8 mouse cellular contexts compared by ENCODE assay signal in the genomic region with DNA sequence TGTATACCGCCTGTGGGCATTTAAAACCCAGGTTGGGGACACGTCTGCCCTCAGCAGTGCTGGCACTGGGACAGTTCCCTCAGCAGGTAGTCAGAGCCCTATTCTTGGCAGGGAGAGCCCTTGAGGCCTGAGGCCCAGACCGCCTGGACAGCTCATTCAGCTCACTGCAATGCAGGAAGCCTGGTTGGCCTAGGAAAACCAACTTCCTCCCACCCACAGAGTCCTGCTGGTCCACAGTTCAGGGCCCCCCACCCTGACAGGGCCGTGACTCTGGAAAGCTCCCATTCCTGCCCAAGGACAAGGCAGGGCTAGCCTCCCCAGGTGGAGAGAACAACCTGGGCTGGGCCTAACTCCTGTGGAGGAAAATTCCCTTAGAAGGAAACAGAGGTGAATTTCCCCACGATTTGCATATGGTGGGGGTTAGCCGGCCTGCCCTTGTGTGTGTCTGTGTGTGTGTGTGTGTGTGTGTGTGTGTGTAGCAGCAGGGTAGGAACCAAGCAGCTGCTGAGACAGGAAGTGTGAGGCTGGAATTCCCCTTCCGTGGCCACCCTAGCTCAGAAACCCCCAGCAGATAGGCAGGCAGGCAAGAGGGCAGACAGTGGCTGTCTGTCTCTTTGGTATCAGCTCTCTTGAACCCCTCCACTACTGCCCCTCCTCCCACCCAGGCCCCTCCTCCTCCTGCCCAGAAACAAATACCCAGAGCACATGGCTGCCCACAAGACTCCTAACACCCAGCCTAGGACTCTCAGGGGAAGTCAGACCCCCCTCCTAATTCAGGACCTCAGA. TPM values are rescaled to one million over a fixed set of nuclear protein-coding genes. Genes with fewer than 3 reads are reported as not detected.
DNase-seq lines count a peak whose midpoint lies in the region; ATAC-seq and TF ChIP-seq lines count a peak whose summit lies in the region.

No protein-coding gene starts in this region.

- 44% methylated on average over 7 of the region's 7 CpGs for WGBS in midbrain, embryonic 11.5 days
- WGBS in midbrain, embryonic 13.5 days, result 55% methylated on average over 7 of the region's 7 CpGs
- WGBS in heart, embryonic 15.5 days, result 32% methylated on average over 7 of the region's 7 CpGs
- WGBS in liver, embryonic 16.5 days (ENCODE audit: insufficient replicate concordance), result 25% methylated on average over 7 of the region's 7 CpGs
- 39% methylated on average over 7 of the region's 7 CpGs for WGBS in stomach, postnatal 0 days

- H3K9me3 ChIP-seq in midbrain, embryonic 11.5 days (ENCODE audit: control insufficient read depth, low read length), result no peaks in the 10 kb centered on the region
- H3K9me3 ChIP-seq in midbrain, embryonic 13.5 days, result no peaks in the 10 kb centered on the region
- no peaks in the 10 kb centered on the region for H3K9me3 ChIP-seq in heart, embryonic 15.5 days (replicated peaks)
- H3K9me3 ChIP-seq in liver, embryonic 16.5 days (replicated peaks; ENCODE audit: control insufficient read depth, low read length), result no peaks in the 10 kb centered on the region
- H3K9me3 ChIP-seq in stomach, postnatal 0 days (ENCODE audit: control insufficient read depth, low read length), result no peaks in the 10 kb centered on the region

- no peak for TF ChIP-seq EP300 in stomach, postnatal 0 days (optimal IDR thresholded peaks at IDR 0.05)

- H3K36me3 ChIP-seq in midbrain, embryonic 11.5 days (ENCODE audit: control insufficient read depth, insufficient read depth, low read length), result no peaks in the 10 kb centered on the region
- H3K36me3 ChIP-seq in midbrain, embryonic 13.5 days, result no peaks in the 10 kb centered on the region
- 0 out of 2 replicates have a peak, but pooled peaks cover 8% of the 10 kb centered on the region for H3K36me3 ChIP-seq in heart, embryonic 15.5 days
- H3K36me3 ChIP-seq in liver, embryonic 16.5 days (ENCODE audit: control insufficient read depth, insufficient read depth), result no peaks in the 10 kb centered on the region; the same call in 1 of the 2 replicates
- H3K36me3 ChIP-seq in stomach, postnatal 0 days (ENCODE audit: control insufficient read depth, insufficient read depth, low read length), result peaks cover 8% of the 10 kb centered on the region; the same call in 1 of the 2 replicates

- peak; percentile 69 for DNase-seq in midbrain, embryonic 11.5 days (ENCODE audit: low spot score, missing footprints)
- DNase-seq in stomach, postnatal 0 days (ENCODE audit: low spot score), result peak; percentile 79
- DNase-seq in cerebellum, adult 9-10 months, result no peak
- DNase-seq in cerebellum, adult 18-20 months, result no peak

- no peak for TF ChIP-seq CTCF in stomach, postnatal 0 days (IDR thresholded peaks at IDR 0.05; ENCODE audit: low read depth)

- peaks cover 9% of the 10 kb centered on the region for H3K4me1 ChIP-seq in midbrain, embryonic 11.5 days (ENCODE audit: control insufficient read depth, insufficient read depth, low read length)
- peaks cover 22% of the 10 kb centered on the region for H3K4me1 ChIP-seq in midbrain, embryonic 13.5 days (replicated peaks)
- H3K4me1 ChIP-seq in heart, embryonic 15.5 days (replicated peaks), result peaks cover 41% of the 10 kb centered on the region
- H3K4me1 ChIP-seq in liver, embryonic 16.5 days (ENCODE audit: control insufficient read depth, low read depth, low read length), result peaks cover 33% of the 10 kb centered on the region
- H3K4me1 ChIP-seq in stomach, postnatal 0 days (replicated peaks; ENCODE audit: control insufficient read depth, insufficient read depth), result peaks cover 8% of the 10 kb centered on the region

- no peak overlapping the region for H3K9ac ChIP-seq in midbrain, embryonic 11.5 days (ENCODE audit: low read length)
- H3K9ac ChIP-seq in midbrain, embryonic 13.5 days (replicated peaks), result no peak overlapping the region
- H3K9ac ChIP-seq in heart, embryonic 15.5 days, result no peak overlapping the region
- H3K9ac ChIP-seq in liver, embryonic 16.5 days (ENCODE audit: low read depth, low read length), result no peak overlapping the region
- H3K9ac ChIP-seq in stomach, postnatal 0 days (ENCODE audit: low read length), result peak overlapping the region; percentile 47

- ATAC-seq in midbrain, embryonic 11.5 days (ENCODE audit: low FRiP score), result no peak
- ATAC-seq in midbrain, embryonic 13.5 days, result no peak
- ATAC-seq in heart, embryonic 15.5 days (replicated peaks; ENCODE audit: insufficient number of reproducible peaks, insufficient read depth, low FRiP score, low read depth), result no peak
- no peak for ATAC-seq in liver, embryonic 16.5 days (ENCODE audit: low read depth)
- peak; percentile 22 for ATAC-seq in stomach, postnatal 0 days (ENCODE audit: low FRiP score, low TSS enrichment)
- ATAC-seq in erythroid progenitor cell, adult 5-6 weeks (replicated peaks; ENCODE audit: low FRiP score, poor library complexity, severe bottlenecking), result no peak

- H3K27ac ChIP-seq in midbrain, embryonic 11.5 days (ENCODE audit: low read depth, low read length), result no peak overlapping the region
- no peak overlapping the region for H3K27ac ChIP-seq in midbrain, embryonic 13.5 days
- H3K27ac ChIP-seq in heart, embryonic 15.5 days, result peak overlapping the region; percentile 22; the same call in 1 of the 2 replicates
- H3K27ac ChIP-seq in liver, embryonic 16.5 days (ENCODE audit: low read length), result 0 out of 2 replicates have a peak overlapping the region, but pooled peaks have one; percentile 53
- H3K27ac ChIP-seq in stomach, postnatal 0 days (replicated peaks), result peak overlapping the region; percentile 94

- peaks cover 8% of the 10 kb centered on the region; the same call in 1 of the 2 replicates for H3K27me3 ChIP-seq in midbrain, embryonic 11.5 days (ENCODE audit: control insufficient read depth, insufficient read depth, low read length)
- H3K27me3 ChIP-seq in midbrain, embryonic 13.5 days, result peaks cover 37% of the 10 kb centered on the region
- H3K27me3 ChIP-seq in heart, embryonic 15.5 days, result no peaks in the 10 kb centered on the region
- H3K27me3 ChIP-seq in liver, embryonic 16.5 days (ENCODE audit: control insufficient read depth, insufficient read depth, low read depth, low read length), result no peaks in the 10 kb centered on the region
- no peaks in the 10 kb centered on the region for H3K27me3 ChIP-seq in stomach, postnatal 0 days (ENCODE audit: control insufficient read depth, insufficient read depth, low read length)

- no peak overlapping the region for H3K4me3 ChIP-seq in midbrain, embryonic 11.5 days (ENCODE audit: low read depth, low read length)
- no peak overlapping the region for H3K4me3 ChIP-seq in midbrain, embryonic 13.5 days (replicated peaks)
- H3K4me3 ChIP-seq in heart, embryonic 15.5 days, result no peak overlapping the region
- no peak overlapping the region for H3K4me3 ChIP-seq in liver, embryonic 16.5 days (ENCODE audit: low read depth, low read length)
- H3K4me3 ChIP-seq in stomach, postnatal 0 days (ENCODE audit: low read depth, low read length), result no peak overlapping the region; the same call in 1 of the 2 replicates

- no peak overlapping the region for H3K4me2 ChIP-seq in midbrain, embryonic 11.5 days
- no peak overlapping the region for H3K4me2 ChIP-seq in midbrain, embryonic 13.5 days (replicated peaks)
- H3K4me2 ChIP-seq in heart, embryonic 15.5 days, result peak overlapping the region; percentile 18; the same call in 1 of the 2 replicates
- H3K4me2 ChIP-seq in liver, embryonic 16.5 days (ENCODE audit: low read depth, low read length), result no peak overlapping the region
- peak overlapping the region; percentile 46 for H3K4me2 ChIP-seq in stomach, postnatal 0 days (replicated peaks; ENCODE audit: low read depth)

RNA-seq across cellular contexts. Expression of a gene that starts 3.0 kb away (rescaled TPM):
- polyA plus RNA-seq in midbrain, embryonic 11.5 days (2014; fragmentation: Nextera tagmentation; extraction: Ambion mirVana), result 0.22 and 0.37 TPM in 2 replicates
- 0.06 and 0.31 TPM in 2 replicates for polyA plus RNA-seq in midbrain, embryonic 13.5 days (2015; fragmentation: Nextera tagmentation; extraction: Ambion mirVana)
- 0.59 and 0.96 TPM in 2 replicates for polyA plus RNA-seq in heart, embryonic 15.5 days (2015; fragmentation: Nextera tagmentation; extraction: Ambion mirVana)
- 0.52 and 0.65 TPM in 2 replicates for polyA plus RNA-seq in liver, embryonic 16.5 days (2015; fragmentation: Nextera tagmentation; extraction: Ambion mirVana)
- 2.7 TPM in 2 replicates for polyA plus RNA-seq in stomach, postnatal 0 days (2015; fragmentation: Nextera tagmentation; extraction: Ambion mirVana)
- total RNA-seq in erythroid progenitor cell, adult 5-6 weeks (2015; ENCODE audit: low replicate concordance), result 0.42 and 2.5 TPM in 2 replicates
- 0.45 TPM in 1 of 2 replicates, not detected in the other for total RNA-seq in erythroid progenitor cell, adult 5-6 weeks (2017; ENCODE audit: low replicate concordance)

RNA-seq across cellular contexts. Expression of a gene that starts 39.7 kb away (rescaled TPM):
- 126 and 128 TPM in 2 replicates for polyA plus RNA-seq in midbrain, embryonic 11.5 days (2014; fragmentation: Nextera tagmentation; extraction: Ambion mirVana)
- 171 and 181 TPM in 2 replicates for polyA plus RNA-seq in midbrain, embryonic 13.5 days (2015; fragmentation: Nextera tagmentation; extraction: Ambion mirVana)
- polyA plus RNA-seq in heart, embryonic 15.5 days (2015; fragmentation: Nextera tagmentation; extraction: Ambion mirVana), result 36.7 and 38.0 TPM in 2 replicates
- polyA plus RNA-seq in liver, embryonic 16.5 days (2015; fragmentation: Nextera tagmentation; extraction: Ambion mirVana), result 15.9 and 17.8 TPM in 2 replicates
- polyA plus RNA-seq in stomach, postnatal 0 days (2015; fragmentation: Nextera tagmentation; extraction: Ambion mirVana), result 28.3 and 28.4 TPM in 2 replicates
- 27.0 and 66.7 TPM in 2 replicates for total RNA-seq in erythroid progenitor cell, adult 5-6 weeks (2015; ENCODE audit: low replicate concordance)
- total RNA-seq in erythroid progenitor cell, adult 5-6 weeks (2017; ENCODE audit: low replicate concordance), result 25.7 and 37.1 TPM in 2 replicates

RNA-seq across cellular contexts. Expression of a gene that starts 58.1 kb away (rescaled TPM):
- 38.0 and 41.0 TPM in 2 replicates for polyA plus RNA-seq in midbrain, embryonic 11.5 days (2014; fragmentation: Nextera tagmentation; extraction: Ambion mirVana)
- polyA plus RNA-seq in midbrain, embryonic 13.5 days (2015; fragmentation: Nextera tagmentation; extraction: Ambion mirVana), result 25.1 and 28.5 TPM in 2 replicates
- 16.1 and 20.1 TPM in 2 replicates for polyA plus RNA-seq in heart, embryonic 15.5 days (2015; fragmentation: Nextera tagmentation; extraction: Ambion mirVana)
- 10.8 and 11.6 TPM in 2 replicates for polyA plus RNA-seq in liver, embryonic 16.5 days (2015; fragmentation: Nextera tagmentation; extraction: Ambion mirVana)
- polyA plus RNA-seq in stomach, postnatal 0 days (2015; fragmentation: Nextera tagmentation; extraction: Ambion mirVana), result 13.0 and 13.6 TPM in 2 replicates
- total RNA-seq in erythroid progenitor cell, adult 5-6 weeks (2015; ENCODE audit: low replicate concordance), result 14.8 and 36.5 TPM in 2 replicates
- total RNA-seq in erythroid progenitor cell, adult 5-6 weeks (2017; ENCODE audit: low replicate concordance), result 19.6 and 21.6 TPM in 2 replicates

RNA-seq across cellular contexts. Expression of a gene that starts 59.1 kb away (rescaled TPM):
- polyA plus RNA-seq in midbrain, embryonic 11.5 days (2014; fragmentation: Nextera tagmentation; extraction: Ambion mirVana), result 0.23 and 0.42 TPM in 2 replicates
- 0.45 and 0.89 TPM in 2 replicates for polyA plus RNA-seq in midbrain, embryonic 13.5 days (2015; fragmentation: Nextera tagmentation; extraction: Ambion mirVana)
- polyA plus RNA-seq in heart, embryonic 15.5 days (2015; fragmentation: Nextera tagmentation; extraction: Ambion mirVana), result 0.16 and 0.39 TPM in 2 replicates
- not detected in 2 replicates for polyA plus RNA-seq in liver, embryonic 16.5 days (2015; fragmentation: Nextera tagmentation; extraction: Ambion mirVana)
- 0.05 and 0.06 TPM in 2 replicates for polyA plus RNA-seq in stomach, postnatal 0 days (2015; fragmentation: Nextera tagmentation; extraction: Ambion mirVana)
- total RNA-seq in erythroid progenitor cell, adult 5-6 weeks (2015; ENCODE audit: low replicate concordance), result not detected in 2 replicates
- total RNA-seq in erythroid progenitor cell, adult 5-6 weeks (2017; ENCODE audit: low replicate concordance), result not detected in 2 replicates

Comparison
In these comparisons a context has a peak if more than half of its experiments do, and no peak if none do; other contexts are left out.
1. DNase-seq: peak in midbrain, embryonic 11.5 days (single experiment) and stomach, postnatal 0 days (single experiment); none in cerebellum, adult 9-10 months (single experiment) and cerebellum, adult 18-20 months (0 of 2).
2. H3K27ac ChIP-seq: peak in heart, embryonic 15.5 days (single experiment), liver, embryonic 16.5 days (single experiment) and stomach, postnatal 0 days (single experiment); none in midbrain, embryonic 11.5 days (single experiment) and midbrain, embryonic 13.5 days (single experiment).
3. H3K4me2 ChIP-seq: peak in heart, embryonic 15.5 days (single experiment) and stomach, postnatal 0 days (single experiment); none in midbrain, embryonic 11.5 days (single experiment), midbrain, embryonic 13.5 days (single experiment) and liver, embryonic 16.5 days (single experiment).